Mouse (Mus musculus): ENCODE measurements around the gene Olfr596.
"Not testable (repeated sequence)": the region's sequence is repeated elsewhere in the genome, so short reads cannot be mapped to it uniquely, and the experiment has no call there.

Olfr596 gene

DNA sequence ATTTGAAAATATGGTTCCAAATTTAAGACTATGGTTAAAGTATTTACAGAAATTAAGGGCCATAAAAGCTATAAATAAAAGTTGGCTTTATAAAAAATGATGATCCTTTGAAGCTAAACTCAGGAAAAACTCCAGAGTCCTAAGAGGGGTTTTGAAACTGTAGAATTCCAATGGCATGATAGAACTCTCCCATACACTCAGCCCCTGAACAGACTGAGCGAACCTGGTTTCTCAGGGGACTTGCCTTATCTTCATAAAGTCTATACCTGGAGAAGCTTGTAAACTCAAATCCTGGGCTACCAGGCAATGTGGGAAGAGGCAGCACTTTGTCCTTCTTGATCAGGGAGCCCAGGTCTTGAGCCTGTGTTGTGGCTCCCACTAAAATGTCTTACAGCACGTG, at the start of gene Olfr596:
Olfr596 (plus strand) TSS at position 301 of the 400 bp plus-strand sequence.
- not testable (repeated sequence) for DNase-seq

DNA sequence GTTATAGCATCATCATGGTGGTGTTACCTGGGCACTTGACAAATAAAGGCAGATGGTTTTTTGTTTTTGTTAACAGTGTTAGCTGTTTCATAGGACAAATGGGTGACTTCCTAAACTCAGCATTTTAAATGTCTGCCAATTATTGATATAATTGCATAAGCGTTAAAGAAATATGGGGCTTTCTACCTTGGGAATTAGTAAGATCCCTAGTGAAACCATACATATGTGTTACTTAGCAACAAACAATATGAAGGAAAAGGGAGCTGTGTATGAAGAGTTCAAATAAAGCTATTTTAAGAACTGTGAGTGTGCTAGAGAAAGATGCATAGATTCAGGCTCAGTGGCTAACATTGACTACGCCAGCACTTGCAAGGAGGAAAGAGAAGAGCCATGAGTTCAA, 10.6 kb downstream of the Olfr596 start, which contains the start of gene Olfr597:
Olfr597 (plus strand) TSS at position 301 of the 400 bp plus-strand sequence.
- DNase-seq: not testable (repeated sequence)

- no peak for DNase-seq
These were observed 17.8 kb downstream of the Olfr596 start, which contains the start of gene Olfr598 for GRCm38 (mm10) chr7:103323268-103323667. Gene Olfr598, plus strand, starts transcription at chr7:103323568.

GRCm38 (mm10) chr7:103335617-103336016, 30.2 kb downstream of the Olfr596 start, which contains the start of gene Olfr599:
Gene Olfr599, plus strand, starts transcription at chr7:103335917.
- no peak for DNase-seq

DNA sequence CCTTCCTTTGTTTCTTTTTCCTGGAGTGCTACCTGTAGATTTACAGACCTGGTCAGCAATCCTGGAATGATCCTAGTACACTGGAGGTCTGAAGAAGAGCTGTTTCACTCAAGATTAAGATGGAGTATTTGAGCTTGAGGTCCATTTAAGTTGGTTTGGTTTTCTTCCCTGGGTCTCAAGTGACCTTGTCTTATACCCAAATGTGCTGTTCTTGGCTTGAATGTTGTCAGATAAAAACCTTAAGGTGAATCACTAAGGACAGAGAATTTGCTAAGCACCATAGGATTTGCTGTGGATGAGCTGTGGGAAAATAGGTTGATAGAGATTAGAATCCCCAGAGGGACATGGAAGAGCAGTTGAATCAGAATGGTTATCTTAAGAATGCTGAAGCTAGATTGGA, 44.1 kb downstream of the Olfr596 start, which contains the start of gene Olfr600:
Olfr600 (minus strand) TSS at position 101 of the 400 bp plus-strand sequence.
- no peak for DNase-seq
